Mouse (Mus musculus) embryonic facial prominence, embryonic 10.5 days (tissue): Measurements from ENCODE around the gene Apoc4. TPM values are rescaled to one million over a fixed set of nuclear protein-coding genes. Genes with fewer than 3 reads are reported as not detected.

Source experiments
- DNase-seq: peaks from one replicate; pipeline ENCODE4 v3.0.0-alpha.2; 2017; ENCODE audit warnings: low spot score
- H3K27ac ChIP-seq: fragments of 300-500 bp; sonication (generic); replicated peaks from 2 replicates; pipeline ENCODE4 v1.5.1; 2016; ENCODE audit warnings: mild to moderate bottlenecking
- H3K27me3 ChIP-seq: fragments of 300-500 bp; sonication (generic); replicated peaks from 2 replicates; pipeline ENCODE4 v1.6.1; 2016; ENCODE audit warnings: low read depth, mild to moderate bottlenecking; ENCODE audit not compliant: poor library complexity, severe bottlenecking
- H3K36me3 ChIP-seq: fragments of 300-500 bp; sonication (generic); replicated peaks from 2 replicates; pipeline ENCODE4 v1.6.1; 2016; ENCODE audit warnings: mild to moderate bottlenecking, moderate library complexity
- H3K4me1 ChIP-seq: fragments of 300-500 bp; sonication (generic); 2 replicates; pipeline ENCODE4 v1.6.1; 2016
- H3K4me3 ChIP-seq: fragments of 300-500 bp; sonication (generic); 2 replicates; pipeline ENCODE4 v1.5.1; 2016; ENCODE audit warnings: mild to moderate bottlenecking, moderate library complexity
- H3K9me3 ChIP-seq: fragments of 300-500 bp; sonication (generic); 2 replicates; pipeline ENCODE4 v1.6.1; 2016; ENCODE audit warnings: mild to moderate bottlenecking
- WGBS: fragments of 180-500 bp; shearing (Covaris S2); methylation state at CpG from one replicate; pipeline ENCODE4 v1.1.7; 2016; 5-methylcytosine and 5-hydroxymethylcytosine counted together
- polyA plus RNA-seq: library from polyadenylated mRNA; unstranded; fragments of >200 nt; fragmentation: Nextera tagmentation; extraction: Ambion mirVana; gene quantifications from 2 replicates; pipeline ENCODE4 v1.2.1, GENCODE M21; 2016

Gene Apoc4
- polyA plus RNA-seq, 1 experiment from 2014 or later = not detected

GRCm38 (mm10) chr7:19629361-19629734 is 51.9 kb downstream of the Apoc4 start, which contains the start of gene Relb:
Relb (minus strand) TSS chr7:19629438.
- peaks cover 27% of the 10 kb centered on the region for H3K36me3 ChIP-seq
- peak within 1 kb of the TSS; percentile 75 for H3K27ac ChIP-seq
- no peaks in the 10 kb centered on the region for H3K27me3 ChIP-seq
- under 1% methylated on average over 41 of the region's 41 CpGs for WGBS
- peak within 1 kb of the TSS; percentile 78 for H3K4me3 ChIP-seq
- peak; percentile 93 for DNase-seq
- H3K9me3 ChIP-seq = no peaks in the 10 kb centered on the region
- H3K4me1 ChIP-seq = peaks cover 15% of the 10 kb centered on the region

- peak; percentile 94 for DNase-seq
- Histone ChIP-seq H3K9me3 (no peaks in the 10 kb centered on the region), H3K27me3 (no peaks in the 10 kb centered on the region), H3K27ac (peak overlapping the region; percentile 75), H3K4me1 (peaks cover 15% of the 10 kb centered on the region), H3K36me3 (peaks cover 21% of the 10 kb centered on the region), H3K4me3 (peak overlapping the region; percentile 78)
- WGBS = 2% methylated on average over 57 of the region's 57 CpGs
These were observed 52.5 kb downstream of the Apoc4 start for GRCm38 (mm10) chr7:19628536-19629360.

GRCm38 (mm10) chr7:19628192-19628535 is 53.1 kb downstream of the Apoc4 start:
- Histone ChIP-seq H3K4me3 (peak overlapping the region; percentile 78), H3K4me1 (peaks cover 15% of the 10 kb centered on the region), H3K27ac (peak overlapping the region; percentile 74; the same call in 1 of the 2 replicates), H3K36me3 (peaks cover 15% of the 10 kb centered on the region), H3K27me3 (no peaks in the 10 kb centered on the region), H3K9me3 (no peaks in the 10 kb centered on the region)
- no peak for DNase-seq
- WGBS = 15% methylated on average over 17 of the region's 17 CpGs

Other genes starting within 250 kb of the Apoc4 start
- gene Mark4, start 222.7 kb downstream of the Apoc4 start, polyA plus RNA-seq = 7.1 and 8.0 TPM in 2 replicates
- 1.2 and 1.3 TPM in 2 replicates for gene Exoc3l2, start 218.1 kb downstream of the Apoc4 start, polyA plus RNA-seq
- 1.9 TPM in 2 replicates for gene Bloc1s3, start 173.1 kb downstream of the Apoc4 start, polyA plus RNA-seq
- gene Trappc6a, start 173.1 kb downstream of the Apoc4 start, polyA plus RNA-seq = 72.6 and 73.9 TPM in 2 replicates
- 0.17 and 0.19 TPM in 2 replicates for gene Nkpd1, start 163.6 kb downstream of the Apoc4 start, polyA plus RNA-seq
- gene Ppp1r37, start 118.4 kb downstream of the Apoc4 start, polyA plus RNA-seq = 20.7 and 22.9 TPM in 2 replicates
- 0.41 and 0.44 TPM in 2 replicates for gene Zfp296, start 104.2 kb downstream of the Apoc4 start, polyA plus RNA-seq
- 187 and 191 TPM in 2 replicates for gene Gemin7, start 103.9 kb downstream of the Apoc4 start, polyA plus RNA-seq
- 58.0 and 58.9 TPM in 2 replicates for gene Clasrp, start 77.0 kb downstream of the Apoc4 start, polyA plus RNA-seq
- 3.5 and 4.2 TPM in 2 replicates for gene Relb, start 52.0 kb downstream of the Apoc4 start, polyA plus RNA-seq
- gene Clptm1, start 16.4 kb downstream of the Apoc4 start, polyA plus RNA-seq = 82.7 and 86.4 TPM in 2 replicates
- 0.29 and 0.47 TPM in 2 replicates for gene Apoc2, start 3.5 kb downstream of the Apoc4 start, polyA plus RNA-seq
- gene Gm44805, start 56 bp downstream of the Apoc4 start, polyA plus RNA-seq = not detected in 2 replicates
- gene Apoc1, start 11.2 kb upstream of the Apoc4 start, polyA plus RNA-seq = 3.6 and 4.7 TPM in 2 replicates
- 135 and 168 TPM in 2 replicates for gene Apoe, start 17.7 kb upstream of the Apoc4 start, polyA plus RNA-seq
- gene Tomm40, start 34.0 kb upstream of the Apoc4 start, polyA plus RNA-seq = 216 and 221 TPM in 2 replicates
- gene Nectin2, start 69.0 kb upstream of the Apoc4 start, polyA plus RNA-seq = 110 TPM in 2 replicates
- gene Bcam, start 89.5 kb upstream of the Apoc4 start, polyA plus RNA-seq = 68.3 and 79.4 TPM in 2 replicates
- 1.9 and 2.9 TPM in 2 replicates for gene Cblc, start 115.3 kb upstream of the Apoc4 start, polyA plus RNA-seq
- gene Bcl3, start 141.3 kb upstream of the Apoc4 start, polyA plus RNA-seq = 1.7 TPM in 2 replicates
- gene Gm19345, start 170.5 kb upstream of the Apoc4 start, polyA plus RNA-seq = not detected in 2 replicates
- not detected in 2 replicates for gene Ceacam16, start 179.8 kb upstream of the Apoc4 start, polyA plus RNA-seq
- gene Ceacam19, start 206.5 kb upstream of the Apoc4 start, polyA plus RNA-seq = not detected in 2 replicates
- 8.2 and 8.8 TPM in 2 replicates for gene Pvr, start 239.7 kb upstream of the Apoc4 start, polyA plus RNA-seq